18 mouse cellular contexts compared by ENCODE assay signal in the genomic region with DNA sequence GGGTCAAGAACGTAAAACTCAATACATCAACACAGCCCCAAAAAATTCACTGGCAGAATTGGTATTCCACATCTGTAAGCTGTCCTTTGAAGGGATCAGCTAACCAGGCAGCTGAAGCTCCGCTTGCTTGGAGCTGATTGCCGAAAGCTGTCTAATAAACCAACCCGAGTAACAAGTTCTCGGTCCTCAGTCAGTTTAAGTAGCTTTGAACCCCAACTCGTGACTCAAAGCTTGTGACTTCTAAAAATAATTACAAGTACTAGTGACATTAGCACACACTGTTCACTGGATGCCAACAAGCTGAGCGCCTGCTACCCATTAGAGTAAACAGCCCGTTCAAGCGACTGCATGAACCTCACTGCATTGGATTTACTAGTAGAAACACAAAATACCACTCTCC. TPM values are rescaled to one million over a fixed set of nuclear protein-coding genes. Genes with fewer than 3 reads are reported as not detected.
DNase-seq lines count a peak whose midpoint lies in the region; ATAC-seq lines count a peak whose summit lies in the region.
"Had no signal": no experiment of that assay in that cellular context is flagged by ENCODE, and none has a peak within 500 bp of the region (broad histone marks: within the 10 kb centered on the region; RNA-seq: fewer than 3 reads in every experiment).

No protein-coding gene starts in this region.

- H3K27ac ChIP-seq in heart, embryonic 12.5 days (ENCODE audit: poor library complexity, severe bottlenecking), result peak overlapping the region; percentile 69
- H3K27ac ChIP-seq: embryonic facial prominence, embryonic 12.5 days; hindbrain, embryonic 12.5 days; intestine, embryonic 15.5 days; lung, embryonic 15.5 days had no signal

- H3K27me3 ChIP-seq in heart, embryonic 12.5 days (replicated peaks), result no peaks in the 10 kb centered on the region
- H3K27me3 ChIP-seq: embryonic facial prominence, embryonic 12.5 days; hindbrain, embryonic 12.5 days; intestine, embryonic 15.5 days; lung, embryonic 15.5 days had no signal

- H3K4me1 ChIP-seq in heart, embryonic 12.5 days (replicated peaks), result peaks cover 11% of the 10 kb centered on the region
- H3K4me1 ChIP-seq: embryonic facial prominence, embryonic 12.5 days; hindbrain, embryonic 12.5 days; intestine, embryonic 15.5 days; lung, embryonic 15.5 days had no signal

- 71% methylated on average over 9 of the region's 9 CpGs for WGBS in heart, embryonic 12.5 days

- no peak overlapping the region for H3K4me3 ChIP-seq in heart, embryonic 12.5 days
- H3K4me3 ChIP-seq: embryonic facial prominence, embryonic 12.5 days; hindbrain, embryonic 12.5 days; intestine, embryonic 15.5 days; lung, embryonic 15.5 days had no signal

- peaks cover 35% of the 10 kb centered on the region for H3K36me3 ChIP-seq in heart, embryonic 12.5 days

- intact Hi-C loops in heart, postnatal 25 days (cut with DNase I), result no loop called here

- no peak for ATAC-seq in heart, embryonic 12.5 days (ENCODE audit: insufficient number of reproducible peaks, low FRiP score)
- ATAC-seq in frontal cortex, adult (ENCODE audit: low TSS enrichment), result no peak

- DNase-seq in heart, adult 11 months, result peak; percentile 95
- no peak for DNase-seq in heart, postnatal 25 days (ENCODE audit: low spot score)
- peak; percentile 45 for DNase-seq in heart, postnatal 4 days
- peak; percentile 55 for DNase-seq in kidney, postnatal 14 days
- no peak for DNase-seq in thymus, adult 18-20 months
- DNase-seq in layer of hippocampus, postnatal 25 days (ENCODE audit: extremely low spot score in 1 of 2, low spot score in 1 of 2), result no peak
- DNase-seq: adrenal gland, adult 2 months; B cell, adult 2 months; cerebellum, adult 18-20 months; layer of hippocampus, adult 9-11 months; right cerebral cortex, postnatal 25 days had no signal

- H3K9ac ChIP-seq in heart, embryonic 12.5 days, result no peak overlapping the region
- H3K9ac ChIP-seq: embryonic facial prominence, embryonic 12.5 days; hindbrain, embryonic 12.5 days; intestine, embryonic 15.5 days; lung, embryonic 15.5 days had no signal

- H3K4me2 ChIP-seq in heart, embryonic 12.5 days, result peak overlapping the region; percentile 38
- H3K4me2 ChIP-seq: embryonic facial prominence, embryonic 12.5 days; hindbrain, embryonic 12.5 days; intestine, embryonic 15.5 days; liver, embryonic 11.5 days; lung, embryonic 15.5 days had no signal

- 0 out of 2 replicates have a peak, but pooled peaks cover 2% of the 10 kb centered on the region for H3K9me3 ChIP-seq in heart, embryonic 12.5 days (replicated peaks)
- H3K9me3 ChIP-seq: embryonic facial prominence, embryonic 12.5 days; hindbrain, embryonic 12.5 days; intestine, embryonic 15.5 days; lung, embryonic 15.5 days had no signal

RNA-seq across cellular contexts. Expression of a gene that starts 21.5 kb away (rescaled TPM):
- total RNA-seq in heart, postnatal 25 days (2021), result 10 to 100 TPM; 24.9 to 30.8 TPM
- polyA plus RNA-seq in heart, embryonic 12.5 days (2016; fragmentation: Nextera tagmentation; extraction: Ambion mirVana), result 46.7 and 50.4 TPM in 2 replicates
- 10 to 100 TPM; 56.5 to 62.5 TPM for total RNA-seq in heart, postnatal 4 days (2021)
- 10 to 100 TPM; 33.9 to 43.3 TPM for total RNA-seq in layer of hippocampus, postnatal 25 days (2021)

RNA-seq across cellular contexts. Expression of a gene that starts 35.5 kb away (rescaled TPM):
- 10 to 100 TPM; 45.3 to 53.2 TPM for total RNA-seq in heart, postnatal 25 days (2021)
- polyA plus RNA-seq in heart, embryonic 12.5 days (2016; fragmentation: Nextera tagmentation; extraction: Ambion mirVana), result 33.5 and 35.0 TPM in 2 replicates
- 10 to 100 TPM; 43.5 to 49.9 TPM for total RNA-seq in heart, postnatal 4 days (2021)
- 10 to 100 TPM; 28.3 to 30.3 TPM for total RNA-seq in layer of hippocampus, postnatal 25 days (2021)

Comparison
In these comparisons a context has a peak if more than half of its experiments do, and no peak if none do; other contexts are left out.
1. DNase-seq: peak in heart, adult 11 months (single experiment), heart, postnatal 4 days (single experiment) and kidney, postnatal 14 days (single experiment); none in heart, postnatal 25 days (single experiment), thymus, adult 18-20 months (0 of 2) and layer of hippocampus, postnatal 25 days (0 of 2).